Mouse (Mus musculus): ENCODE data around the gene Irf2bp1.

DNA sequence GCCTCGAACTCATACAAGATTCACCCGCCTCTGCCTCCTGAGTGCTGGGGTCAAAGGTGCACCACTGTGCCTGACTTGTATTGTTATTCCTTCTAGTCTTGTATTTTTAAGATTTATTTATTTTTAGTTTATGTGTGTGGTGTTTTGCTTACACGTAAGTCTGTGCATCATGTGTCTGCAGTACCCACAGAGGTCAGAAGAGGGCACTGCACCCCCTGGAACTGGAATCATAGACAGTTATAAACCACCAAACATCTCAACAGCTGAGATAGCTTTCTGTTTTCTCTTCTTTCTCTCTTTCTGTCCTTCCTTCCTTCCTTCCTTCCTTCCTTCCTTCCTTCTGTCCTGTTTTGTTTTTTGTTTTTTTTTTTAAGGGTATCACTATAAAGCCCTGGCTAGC, 32.9 kb upstream of the Irf2bp1 start:
- TF ChIP-seq CHD2 (IDR thresholded peaks at IDR 0.05; ENCODE audit: low read depth, low read length), result no peak
- TF ChIP-seq ZNF384 (IDR thresholded peaks at IDR 0.05; ENCODE audit: low read depth, low read length), result no peak
- TF ChIP-seq ZC3H11A (IDR thresholded peaks at IDR 0.05; ENCODE audit: borderline replicate concordance, low read depth, low read length), result no peak
- TF ChIP-seq MAFK (IDR thresholded peaks at IDR 0.05; ENCODE audit: insufficient read depth, low read depth, low read length), result no peak
- TF ChIP-seq HCFC1 (IDR thresholded peaks at IDR 0.05; ENCODE audit: borderline replicate concordance, insufficient read depth, low read length), result no peak
